Mouse (Mus musculus) bone marrow macrophage, adult 2 months (primary cell): Measurements from ENCODE around the gene Ptger2. TPM values are rescaled to one million over a fixed set of nuclear protein-coding genes. Genes with fewer than 3 reads are reported as not detected.

Source experiments
- H3K27ac ChIP-seq: 2 replicates; pipeline ENCODE4 v1.5.1; 2012; ENCODE audit warnings: low read depth, low read length; ENCODE audit not compliant: insufficient read depth
- H3K4me1 ChIP-seq: 2 replicates; pipeline ENCODE4 v1.6.1; 2012; ENCODE audit warnings: low read length; ENCODE audit not compliant: control insufficient read depth, insufficient read depth
- H3K4me3 ChIP-seq: 2 replicates; pipeline ENCODE4 v1.5.1; 2012; ENCODE audit warnings: mild to moderate bottlenecking, low read length, moderate library complexity; ENCODE audit not compliant: insufficient read depth
- CTCF ChIP-seq: IDR thresholded peaks from 2 replicates; pipeline ENCODE4 v1.5.1; 2012; ENCODE audit warnings: low read depth, mild to moderate bottlenecking, low read length, moderate library complexity
- POLR2A ChIP-seq: IDR thresholded peaks from 2 replicates; pipeline ENCODE4 v1.6.1; 2012; ENCODE audit warnings: mild to moderate bottlenecking, low read depth, low read length, borderline replicate concordance
- polyA plus RNA-seq: library from polyadenylated mRNA; stranded (reverse); fragments of >200 nt; gene quantifications from 2 replicates; pipeline ENCODE4 v1.2.4, GENCODE M21; 2012; ENCODE audit not compliant: missing spikeins, insufficient read depth, insufficient read length

The Ptger2 gene
- polyA plus RNA-seq, 1 experiment: 6.1 TPM

- no peak for TF ChIP-seq POLR2A
- TF ChIP-seq CTCF: no peak
- Histone ChIP-seq H3K4me1 (peaks cover 34% of the 10 kb centered on the region), H3K27ac (peak overlapping the region; percentile 43), H3K4me3 (no peak overlapping the region)
Observed at GRCm38 (mm10) chr14:45048128-45048527, 60.1 kb downstream of the Ptger2 start.

DNA sequence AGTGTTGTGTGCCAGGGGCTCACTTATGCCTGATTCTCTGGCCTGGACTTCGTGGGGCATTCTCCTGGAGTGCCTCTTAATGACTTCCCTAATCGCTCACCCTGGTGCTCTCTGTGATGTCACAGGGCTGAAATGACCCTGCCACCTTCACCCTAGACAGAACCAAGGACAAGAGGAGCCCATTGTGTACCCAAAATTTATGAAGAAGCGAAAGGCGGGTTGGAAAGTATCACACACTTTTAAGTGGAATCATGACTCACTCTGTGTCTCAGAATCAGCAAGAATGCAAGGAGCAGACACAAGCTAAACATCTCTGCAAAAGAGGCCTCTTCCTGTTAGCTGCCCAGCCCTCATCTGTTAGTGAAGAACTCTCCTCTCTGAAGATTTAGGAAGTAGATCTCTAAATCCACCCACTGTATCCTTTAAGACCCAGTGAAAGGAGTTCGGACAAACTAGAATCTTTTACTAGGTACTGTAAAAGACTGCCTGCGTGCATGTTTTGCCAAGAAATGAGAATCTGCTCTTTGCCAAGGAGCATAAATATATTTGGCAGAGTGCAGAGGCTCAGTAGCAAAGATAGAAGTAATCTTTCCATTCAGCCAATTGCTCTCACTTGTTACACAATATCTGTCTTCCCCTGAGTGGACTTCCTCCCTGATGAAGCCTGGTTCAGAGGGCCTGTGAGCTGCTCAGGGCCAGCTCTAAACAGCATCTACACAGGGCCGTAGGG, 61.9 kb downstream of the Ptger2 start:
- H3K27ac ChIP-seq: peak overlapping the region; percentile 99
- TF ChIP-seq CTCF (no peak), POLR2A (no peak)

DNA sequence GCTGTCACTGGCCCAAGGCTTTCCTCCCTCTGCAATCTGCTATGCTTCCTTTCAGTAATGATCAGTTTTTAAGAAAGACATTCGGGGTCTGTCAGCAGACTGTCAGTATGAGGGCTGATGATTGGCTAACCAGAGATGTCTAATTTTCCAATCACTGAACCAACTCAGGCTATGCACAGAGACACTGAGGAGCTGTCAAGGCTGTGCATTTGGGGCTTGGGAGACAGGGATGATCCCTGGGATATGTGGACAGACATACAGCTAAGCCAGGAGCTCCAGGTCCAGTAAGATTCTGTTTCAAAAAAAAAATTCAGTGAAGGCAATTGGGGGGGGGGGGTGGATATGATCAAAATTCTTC, 62.4 kb downstream of the Ptger2 start:
- TF ChIP-seq CTCF: no peak
- peak overlapping the region; percentile 99 for H3K27ac ChIP-seq
- peak overlapping the region; percentile 4; the same call in 1 of the 2 replicates for H3K4me3 ChIP-seq
- H3K4me1 ChIP-seq: peaks cover 34% of the 10 kb centered on the region

More for the DNA sequence above, 61.9 kb downstream of the Ptger2 start:
- Histone ChIP-seq H3K4me1 (peaks cover 34% of the 10 kb centered on the region), H3K4me3 (0 out of 2 replicates have a peak overlapping the region, but pooled peaks have one; percentile 4)

DNA sequence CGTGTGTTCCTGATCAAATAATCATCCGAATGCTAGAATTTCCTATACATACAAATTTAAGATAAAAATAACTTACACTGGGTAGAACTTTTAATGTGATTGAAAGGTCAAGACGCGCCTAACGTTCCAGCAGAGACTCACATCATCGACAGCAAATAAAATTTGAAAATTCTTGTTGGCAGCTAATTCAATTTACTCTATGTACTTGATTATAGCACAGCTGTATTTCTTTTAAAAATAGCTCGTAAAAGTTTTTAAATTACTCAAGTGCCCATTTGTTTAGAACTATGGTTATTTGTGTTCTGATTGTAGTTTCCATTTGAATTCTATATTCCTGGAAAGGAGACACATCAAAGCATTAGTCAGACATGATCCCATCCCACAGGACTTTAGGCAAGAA, 63.1 kb downstream of the Ptger2 start:
- H3K27ac ChIP-seq: peak overlapping the region; percentile 99
- no peak for TF ChIP-seq POLR2A
- no peak for TF ChIP-seq CTCF
- H3K4me3 ChIP-seq: no peak overlapping the region
- peaks cover 34% of the 10 kb centered on the region for H3K4me1 ChIP-seq

Other genes starting within 250 kb of the Ptger2 start
- not detected in 2 replicates for gene Gm8267, start 237.9 kb upstream of the Ptger2 start, polyA plus RNA-seq
- not detected in 2 replicates for gene Ptgdr, start 128.8 kb upstream of the Ptger2 start, polyA plus RNA-seq
- 0.97 and 1.9 TPM in 2 replicates for gene Gpr137c, start 231.5 kb downstream of the Ptger2 start, polyA plus RNA-seq
- 32.9 and 38.1 TPM in 2 replicates for gene Txndc16, start 232.1 kb downstream of the Ptger2 start, polyA plus RNA-seq